In the genomic region with DNA sequence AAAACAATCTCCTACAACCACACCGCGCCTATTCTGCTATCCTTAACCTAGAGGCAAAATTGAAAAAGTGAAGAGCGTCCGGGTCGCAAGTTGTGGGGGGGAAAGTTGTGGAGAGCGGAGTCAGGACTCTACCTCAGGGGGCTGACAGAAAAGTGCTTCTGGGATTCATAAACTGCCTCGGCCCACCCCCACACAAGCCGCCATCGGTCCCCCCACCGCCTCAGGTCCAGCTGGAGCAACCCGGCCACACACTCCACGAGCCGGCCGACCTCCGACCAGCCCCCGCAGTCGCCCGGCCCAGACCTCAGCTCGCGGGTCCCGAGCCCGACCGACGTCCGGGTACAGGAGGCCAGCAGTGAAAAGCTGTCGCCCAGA, we compare ENCODE assay signal across 8 mouse cellular contexts. TPM values are rescaled to one million over a fixed set of nuclear protein-coding genes. Genes with fewer than 3 reads are reported as not detected.
DNase-seq lines count a peak whose midpoint lies in the region; ATAC-seq and TF ChIP-seq lines count a peak whose summit lies in the region.

No protein-coding gene starts in this region.

- H3K27me3 ChIP-seq in E14TG2a.4 (ENCODE audit: insufficient read depth, low read length) = no peaks in the 10 kb centered on the region
- H3K27me3 ChIP-seq in forebrain, embryonic 12.5 days = no peaks in the 10 kb centered on the region
- H3K27me3 ChIP-seq in liver, embryonic 15.5 days = no peaks in the 10 kb centered on the region

- peaks cover 11% of the 10 kb centered on the region for H3K36me3 ChIP-seq in E14TG2a.4 (ENCODE audit: insufficient read depth, low read length)
- no peaks in the 10 kb centered on the region for H3K36me3 ChIP-seq in forebrain, embryonic 12.5 days (replicated peaks)
- no peaks in the 10 kb centered on the region; the same call in 1 of the 2 replicates for H3K36me3 ChIP-seq in liver, embryonic 15.5 days (replicated peaks)

- ATAC-seq in forebrain, embryonic 12.5 days (ENCODE audit: low FRiP score) = peak; percentile 73
- no peak; the same call in 1 of the 2 replicates for ATAC-seq in liver, embryonic 15.5 days (ENCODE audit: insufficient read depth)

- H3K4me1 ChIP-seq in E14TG2a.4 (replicated peaks; ENCODE audit: low read depth, low read length) = peaks cover 31% of the 10 kb centered on the region
- H3K4me1 ChIP-seq in forebrain, embryonic 12.5 days = peaks cover 15% of the 10 kb centered on the region
- peaks cover 23% of the 10 kb centered on the region for H3K4me1 ChIP-seq in liver, embryonic 15.5 days (replicated peaks)

- TF ChIP-seq CTCF in gastrocnemius, adult 2 months (IDR thresholded peaks at IDR 0.05) = no peak
- TF ChIP-seq CTCF in E14TG2a.4 (conservative IDR thresholded peaks at IDR 0.05; ENCODE audit: low read length) = no peak

- no peaks in the 10 kb centered on the region for H3K9me3 ChIP-seq in E14TG2a.4 (ENCODE audit: low read length)
- H3K9me3 ChIP-seq in forebrain, embryonic 12.5 days = no peaks in the 10 kb centered on the region
- H3K9me3 ChIP-seq in liver, embryonic 15.5 days (replicated peaks) = no peaks in the 10 kb centered on the region

- H3K9ac ChIP-seq in forebrain, embryonic 12.5 days = peak overlapping the region; percentile 78
- peak overlapping the region; percentile 97 for H3K9ac ChIP-seq in liver, embryonic 15.5 days

- peak overlapping the region; percentile 62 for H3K4me2 ChIP-seq in forebrain, embryonic 12.5 days
- H3K4me2 ChIP-seq in liver, embryonic 15.5 days = peak overlapping the region; percentile 67

- intact Hi-C loops in gastrocnemius, adult 2 months (cut with DNase I) = loop anchor here (5.0 kb wide), 1 partner anchor 324 kb away; no protein-coding TSS in a partner anchor
- intact Hi-C loops in left cerebral cortex, postnatal 4 days (cut with DNase I) = loop anchor here (5.0 kb wide), 1 partner anchor 391 kb away; no protein-coding TSS in a partner anchor

- no peak for DNase-seq in gastrocnemius, adult 2 months
- no peak for DNase-seq in gastrocnemius, postnatal 10 days
- DNase-seq in adipocyte (ENCODE audit: low spot score) = no peak
- no peak for DNase-seq in left cerebral cortex, postnatal 4 days
- no peak for DNase-seq in retina, postnatal 1 day

- WGBS in forebrain, embryonic 12.5 days = under 1% methylated on average over 26 of the region's 26 CpGs
- 0% methylated on average over 26 of the region's 26 CpGs for WGBS in liver, embryonic 15.5 days (ENCODE audit: insufficient replicate concordance)

- peak overlapping the region; percentile 93 for H3K4me3 ChIP-seq in gastrocnemius, adult 2 months
- H3K4me3 ChIP-seq in E14TG2a.4 (replicated peaks; ENCODE audit: low read length) = peak overlapping the region; percentile 96
- peak overlapping the region; percentile 84 for H3K4me3 ChIP-seq in forebrain, embryonic 12.5 days (replicated peaks)
- H3K4me3 ChIP-seq in liver, embryonic 15.5 days (replicated peaks) = peak overlapping the region; percentile 99

- peak overlapping the region; percentile 94 for H3K27ac ChIP-seq in gastrocnemius, adult 2 months
- H3K27ac ChIP-seq in forebrain, embryonic 12.5 days = peak overlapping the region; percentile 59; the same call in 1 of the 2 replicates
- H3K27ac ChIP-seq in liver, embryonic 15.5 days (replicated peaks) = peak overlapping the region; percentile 97

RNA-seq across cellular contexts. Expression of gene Swt1, which starts 0.4 kb away (rescaled TPM):
- 10 to 100 TPM in 1 of 2 experiments, 1 to 10 TPM in 1; 7.1 to 12.0 TPM for total RNA-seq in gastrocnemius, adult 2 months (2021)
- 1 to 10 TPM; 6.2 to 8.6 TPM for total RNA-seq in gastrocnemius, postnatal 10 days (2021)
- polyA plus RNA-seq in forebrain, embryonic 12.5 days (2016; fragmentation: Nextera tagmentation; extraction: Ambion mirVana) = 26.9 and 27.1 TPM in 2 replicates
- 12.1 and 15.4 TPM in 2 replicates for polyA plus RNA-seq in liver, embryonic 15.5 days (2015; fragmentation: Nextera tagmentation; extraction: Ambion mirVana)
- total RNA-seq in left cerebral cortex, postnatal 4 days (2021) = 1 to 10 TPM; 9.2 to 9.4 TPM

RNA-seq across cellular contexts. Expression of gene Trmt1l, which starts 0.5 kb away (rescaled TPM):
- 10 to 100 TPM; 15.3 to 18.7 TPM for total RNA-seq in gastrocnemius, adult 2 months (2021)
- 10 to 100 TPM; 10.0 to 14.0 TPM for total RNA-seq in gastrocnemius, postnatal 10 days (2021)
- 60.1 and 63.3 TPM in 2 replicates for polyA plus RNA-seq in forebrain, embryonic 12.5 days (2016; fragmentation: Nextera tagmentation; extraction: Ambion mirVana)
- polyA plus RNA-seq in liver, embryonic 15.5 days (2015; fragmentation: Nextera tagmentation; extraction: Ambion mirVana) = 15.2 and 16.0 TPM in 2 replicates
- total RNA-seq in left cerebral cortex, postnatal 4 days (2021) = 10 to 100 TPM; 21.3 to 22.6 TPM
